Mouse (Mus musculus) MEL (cell line): ENCODE results near the gene Slc17a5. TPM values are rescaled to one million over a fixed set of nuclear protein-coding genes. Genes with fewer than 3 reads are reported as not detected.

Experiments used
- DNase-seq: peaks from one replicate; pipeline ENCODE4 v3.0.0; 2011; ENCODE audit warnings: low read depth, low spot score
- H3K27ac ChIP-seq: 2 replicates; pipeline ENCODE4 v1.5.1; 2012; ENCODE audit warnings: low read depth, mild to moderate bottlenecking, control low read depth, low read length, moderate library complexity; ENCODE audit not compliant: control insufficient read depth
- H3K27me3 ChIP-seq, 2 experiments: fragments of 150-350 bp in 1 of 2; sonication (generic) in 1 of 2; 2 replicates each; pipeline ENCODE4 v1.6.1; 2012; ENCODE audit warnings: low read length in 2 of 2, mild to moderate bottlenecking in 2 of 2, improper control_type of control experiment in 1 of 2, moderate library complexity in 1 of 2; ENCODE audit not compliant: insufficient read depth in 2 of 2, control insufficient read depth in 1 of 2
- H3K36me3 ChIP-seq, 2 experiments: 2 replicates each; pipeline ENCODE4 v1.6.1; 2012 to 2014; ENCODE audit warnings: low read length in 2 of 2, improper control_type of control experiment in 1 of 2, inconsistent platforms in 1 of 2, mild to moderate bottlenecking in 1 of 2; ENCODE audit not compliant: insufficient read depth in 2 of 2, control insufficient read depth in 1 of 2
- H3K4me1 ChIP-seq, 2 experiments: fragments of 150-350 bp in 1 of 2; sonication (generic) in 1 of 2; 2 replicates each; pipeline ENCODE4 v1.6.1; 2012; ENCODE audit warnings: low read length in 2 of 2, improper control_type of control experiment in 1 of 2, mild to moderate bottlenecking in 1 of 2; ENCODE audit not compliant: insufficient read depth in 2 of 2, control insufficient read depth in 1 of 2
- H3K4me3 ChIP-seq, 2 experiments: fragments of 150-350 bp in 1 of 2; sonication (generic) in 1 of 2; 2 replicates each; pipeline ENCODE4 v1.5.1; 2012; ENCODE audit warnings: low read depth in 2 of 2, low read length in 2 of 2, mild to moderate bottlenecking in 2 of 2, moderate library complexity in 2 of 2, control low read depth in 1 of 2, improper control_type of control experiment in 1 of 2; ENCODE audit not compliant: control insufficient read depth in 1 of 2, insufficient read depth in 1 of 2
- H3K79me2 ChIP-seq: 2 replicates; pipeline ENCODE4 v1.6.1; 2012; ENCODE audit warnings: mild to moderate bottlenecking, low read length, moderate library complexity; ENCODE audit not compliant: control insufficient read depth, poor library complexity, insufficient read depth
- H3K9ac ChIP-seq: 2 replicates; pipeline ENCODE4 v1.6.1; 2012; ENCODE audit warnings: low read depth, mild to moderate bottlenecking, control low read depth, low read length, moderate library complexity; ENCODE audit not compliant: control insufficient read depth, poor library complexity, severe bottlenecking
- H3K9me3 ChIP-seq: fragments of 150-350 bp; sonication (generic); replicated peaks from 2 replicates; pipeline ENCODE4 v1.6.1; 2012; ENCODE audit warnings: mild to moderate bottlenecking, low read length, improper control_type of control experiment, moderate library complexity; ENCODE audit not compliant: insufficient read depth
- BHLHE40 ChIP-seq: IDR thresholded peaks from 2 replicates; pipeline ENCODE4 v1.6.1; 2012; ENCODE audit warnings: low read depth, mild to moderate bottlenecking, inconsistent platforms, low read length, improper control_type of control experiment, borderline replicate concordance
- CHD1 ChIP-seq: IDR thresholded peaks from 2 replicates; pipeline ENCODE4 v1.6.1; 2012; ENCODE audit warnings: low read depth, mild to moderate bottlenecking, inconsistent platforms, low read length, improper control_type of control experiment
- CHD2 ChIP-seq: IDR thresholded peaks from 2 replicates; pipeline ENCODE4 v1.6.1; 2011; ENCODE audit warnings: low read length, improper control_type of control experiment
- E2F4 ChIP-seq: IDR thresholded peaks from 2 replicates; pipeline ENCODE4 v1.6.1; 2011; ENCODE audit warnings: low read depth, low read length, improper control_type of control experiment, borderline replicate concordance
- ELF1 ChIP-seq: IDR thresholded peaks from 2 replicates; pipeline ENCODE4 v1.6.1; 2014; ENCODE audit warnings: low read depth, mild to moderate bottlenecking, inconsistent platforms, low read length, improper control_type of control experiment, moderate library complexity
- GABPA ChIP-seq: IDR thresholded peaks from 2 replicates; pipeline ENCODE4 v1.6.1; 2012; ENCODE audit warnings: low read depth, mild to moderate bottlenecking, inconsistent platforms, low read length, improper control_type of control experiment, moderate library complexity
- HCFC1 ChIP-seq: IDR thresholded peaks from 2 replicates; pipeline ENCODE4 v1.6.1; 2012; ENCODE audit warnings: low read depth, mild to moderate bottlenecking, inconsistent platforms, low read length, improper control_type of control experiment, moderate library complexity
- JUND ChIP-seq: IDR thresholded peaks from 2 replicates; pipeline ENCODE4 v1.6.1; 2011; ENCODE audit warnings: low read depth, mild to moderate bottlenecking, improper control_type of control experiment, low read length
- KAT2A ChIP-seq: conservative IDR thresholded peaks from 2 replicates; pipeline ENCODE4 v1.6.1; 2012; ENCODE audit warnings: low read depth, low read length, improper control_type of control experiment, inconsistent platforms
- MAFK ChIP-seq: IDR thresholded peaks from 2 replicates; pipeline ENCODE4 v1.6.1; 2011; ENCODE audit warnings: low read depth, mild to moderate bottlenecking, low read length, improper control_type of control experiment, borderline replicate concordance
- MAZ ChIP-seq: IDR thresholded peaks from 2 replicates; pipeline ENCODE4 v1.6.1; 2012; ENCODE audit warnings: low read depth, mild to moderate bottlenecking, inconsistent platforms, low read length, improper control_type of control experiment
- MEF2A ChIP-seq: IDR thresholded peaks from 2 replicates; pipeline ENCODE4 v1.6.1; 2014; ENCODE audit warnings: low read depth, mild to moderate bottlenecking, inconsistent platforms, low read length, improper control_type of control experiment; ENCODE audit not compliant: poor library complexity, insufficient replicate concordance, severe bottlenecking; ENCODE audit errors: extremely low read depth
- MYB ChIP-seq: IDR thresholded peaks from 2 replicates; pipeline ENCODE4 v1.6.1; 2011; ENCODE audit warnings: mild to moderate bottlenecking, low read depth, low read length, improper control_type of control experiment
- MYC ChIP-seq: IDR thresholded peaks from 2 replicates; pipeline ENCODE4 v1.6.1; 2011; ENCODE audit warnings: low read depth, mild to moderate bottlenecking, low read length, improper control_type of control experiment, moderate library complexity
- NELFE ChIP-seq: IDR thresholded peaks from 2 replicates; pipeline ENCODE4 v1.6.1; 2011; ENCODE audit warnings: low read depth, low read length, improper control_type of control experiment
- NRF1 ChIP-seq: IDR thresholded peaks from 2 replicates; pipeline ENCODE4 v1.6.1; 2014; ENCODE audit warnings: low read depth, mild to moderate bottlenecking, inconsistent platforms, low read length, improper control_type of control experiment, moderate library complexity; ENCODE audit not compliant: poor library complexity, insufficient read depth, severe bottlenecking
- POLR2AphosphoS2 ChIP-seq: IDR thresholded peaks from 2 replicates; pipeline ENCODE4 v1.6.1; 2011; ENCODE audit warnings: low read length, improper control_type of control experiment
- RAD21 ChIP-seq: IDR thresholded peaks from 2 replicates; pipeline ENCODE4 v1.6.1; 2011; ENCODE audit warnings: mild to moderate bottlenecking, low read depth, low read length, improper control_type of control experiment
- RCOR1 ChIP-seq: IDR thresholded peaks from 2 replicates; pipeline ENCODE4 v1.6.1; 2012; ENCODE audit warnings: low read depth, mild to moderate bottlenecking, inconsistent platforms, low read length, improper control_type of control experiment
- SMC3 ChIP-seq: IDR thresholded peaks from 2 replicates; pipeline ENCODE4 v1.6.1; 2011; ENCODE audit warnings: low read depth, low read length, improper control_type of control experiment
- TAL1 ChIP-seq: IDR thresholded peaks from 2 replicates; pipeline ENCODE4 v1.6.1; 2012; ENCODE audit warnings: mild to moderate bottlenecking, inconsistent platforms, low read length, moderate library complexity, mixed read lengths
- USF1 ChIP-seq: IDR thresholded peaks from 2 replicates; pipeline ENCODE4 v1.6.1; 2014; ENCODE audit warnings: low read depth, mild to moderate bottlenecking, inconsistent platforms, low read length, improper control_type of control experiment, moderate library complexity
- USF2 ChIP-seq, 2 experiments: IDR thresholded peaks; 2 replicates each; pipeline ENCODE4 v1.6.1; 2011 to 2012; ENCODE audit warnings: improper control_type of control experiment in 2 of 2, low read length in 2 of 2, borderline replicate concordance in 1 of 2, inconsistent platforms in 1 of 2, low read depth in 1 of 2, mild to moderate bottlenecking in 1 of 2; ENCODE audit not compliant: insufficient read depth in 1 of 2
- ZKSCAN1 ChIP-seq: IDR thresholded peaks from 2 replicates; pipeline ENCODE4 v1.6.1; 2012; ENCODE audit warnings: low read depth, mild to moderate bottlenecking, inconsistent platforms, low read length, improper control_type of control experiment, moderate library complexity
- ZMIZ1 ChIP-seq: IDR thresholded peaks from 2 replicates; pipeline ENCODE4 v1.6.1; 2012; ENCODE audit warnings: low read depth, mild to moderate bottlenecking, inconsistent platforms, low read length, improper control_type of control experiment, moderate library complexity
- polyA plus RNA-seq, 2 experiments: library from polyadenylated mRNA; stranded (reverse) in 1 of 2; unstranded in 1 of 2; fragments of >175 nt in 1 of 2; fragments of >200 nt in 1 of 2; gene quantifications; 2 replicates each; pipeline versions ENCODE4 v1.2.1 to v1.2.4; 2012; ENCODE audit warnings: low replicate concordance in 2 of 2, low read depth in 1 of 2; ENCODE audit not compliant: insufficient read length in 2 of 2, insufficient read depth in 1 of 2, missing spikeins in 1 of 2
- total RNA-seq: library from RNA; depleted of rRNA; stranded (reverse); fragments of 300-350 nt; gene quantifications from 2 replicates; pipeline ENCODE4 v1.2.3, GENCODE M21; 2012

Slc17a5 gene
- total and polyA plus RNA-seq, 3 experiments, result 3.5 to 4.1 TPM; not detected in 1

DNA sequence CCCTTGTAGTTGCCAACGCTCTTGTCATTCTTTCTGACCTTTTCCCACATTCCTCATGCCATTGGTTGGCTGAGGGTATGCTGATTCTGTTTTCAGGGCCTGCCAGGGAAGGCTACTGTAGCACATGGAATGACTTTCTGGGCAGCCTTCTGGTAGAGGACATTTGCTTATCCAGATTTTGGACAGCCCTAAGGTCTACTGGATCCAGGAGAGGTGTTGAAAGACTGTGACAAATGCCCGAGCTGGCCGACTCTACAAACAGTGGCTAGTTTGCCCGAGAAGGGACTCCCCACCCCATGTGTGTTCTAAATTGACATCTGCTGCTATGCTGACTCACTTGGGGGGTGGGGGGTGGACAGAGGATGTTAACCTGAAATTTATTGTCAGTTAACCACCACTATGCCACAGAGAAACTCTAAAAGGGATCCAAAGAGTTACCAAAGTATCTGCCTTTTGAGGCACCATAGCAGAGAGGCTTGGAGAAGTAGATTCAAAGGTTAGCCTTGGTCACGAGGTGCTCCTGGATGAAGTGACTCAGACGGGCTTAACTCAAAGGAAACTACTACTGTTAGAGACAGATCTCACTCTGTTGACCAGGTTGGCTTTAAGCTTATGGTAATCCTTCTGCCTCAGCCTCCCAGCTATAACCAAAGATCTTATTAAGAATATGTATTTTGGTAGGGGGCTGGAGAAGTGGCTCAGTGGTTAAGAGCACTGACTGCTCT is 73.9 kb downstream of the Slc17a5 start:
- H3K27me3 ChIP-seq, result 0 out of 4 replicates have a peak, but pooled peaks cover 0 to 1% of the 10 kb centered on the region in 2 experiments
- TF ChIP-seq JUND (no peak), KAT2A (no peak), MYB (no peak), BHLHE40 (no peak), USF2 (IDR thresholded peaks at IDR 0.05; ENCODE audit: borderline replicate concordance in 1 of 2, insufficient read depth in 1 of 2, low read depth in 1 of 2, low read length in 2 of 2) (no peak), CHD1 (no peak), MAFK (no peak), HCFC1 (no peak)
- TF ChIP-seq, all 39 proteins: peak for 0
- Histone ChIP-seq H3K4me1 (peaks cover 2 to 7% of the 10 kb centered on the region in 2 experiments; a peak in 3 of 4 replicates), H3K36me3 (peaks cover 0 to 5% of the 10 kb centered on the region in 2 experiments; a peak in 2 of 4 replicates), H3K9ac (no peak overlapping the region), H3K4me3 (no peak overlapping the region), H3K79me2 (no peaks in the 10 kb centered on the region), H3K9me3 (no peaks in the 10 kb centered on the region), H3K27ac (no peak overlapping the region)
- DNase-seq, result no peak

DNA sequence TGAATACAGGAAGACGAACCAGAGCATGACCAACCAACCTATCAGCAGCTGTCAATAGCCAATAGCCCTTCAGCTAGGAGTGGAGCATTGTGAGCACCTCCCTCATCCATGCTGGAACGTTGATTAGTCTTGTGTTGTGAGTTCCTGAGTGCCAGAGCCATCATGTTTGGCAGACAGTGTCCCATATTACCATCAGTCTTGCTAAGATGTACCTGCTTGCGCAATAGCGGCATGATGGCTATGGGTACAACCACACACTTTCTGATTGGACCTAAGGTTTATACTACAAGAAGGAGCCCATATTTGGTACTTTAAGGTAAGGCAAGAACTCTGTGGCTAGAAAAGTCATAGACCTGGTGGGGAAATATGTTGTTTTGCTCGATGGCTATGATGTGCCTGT is 76.1 kb downstream of the Slc17a5 start:
- Histone ChIP-seq H3K27me3 (0 out of 4 replicates have a peak, but pooled peaks cover 0 to 1% of the 10 kb centered on the region in 2 experiments), H3K36me3 (peaks cover 0 to 5% of the 10 kb centered on the region in 2 experiments; a peak in 2 of 4 replicates), H3K4me1 (peaks cover 2 to 7% of the 10 kb centered on the region in 2 experiments; a peak in 3 of 4 replicates), H3K79me2 (no peaks in the 10 kb centered on the region), H3K27ac (no peak overlapping the region)
- DNase-seq, result no peak
- TF ChIP-seq MEF2A, result no peak
- no peak for TF ChIP-seq NELFE
- TF ChIP-seq USF1, result no peak
- no peak for TF ChIP-seq SMC3
- no peak for TF ChIP-seq MYC
- no peak for TF ChIP-seq RAD21
- TF ChIP-seq ELF1, result no peak
- TF ChIP-seq GABPA, result no peak
- TF ChIP-seq POLR2AphosphoS2, result no peak
- TF ChIP-seq ZKSCAN1, result no peak
- no peak for TF ChIP-seq NRF1
- no peak for TF ChIP-seq RCOR1
- TF ChIP-seq MAZ, result no peak
- TF ChIP-seq TAL1, result no peak
- no peak for TF ChIP-seq E2F4
- no peak for TF ChIP-seq HCFC1
- TF ChIP-seq CHD2, result no peak
- TF ChIP-seq ZMIZ1, result no peak
- TF ChIP-seq, all 39 proteins: peak for 0
- no peak overlapping the region for H3K9ac ChIP-seq
- H3K9me3 ChIP-seq, result no peaks in the 10 kb centered on the region
- no peak overlapping the region for H3K4me3 ChIP-seq
